Mouse (Mus musculus) induced T-regulatory cell, adult 2 months (primary cell): ENCODE results near the gene Elavl2.

ENCODE experiments used
- DNase-seq: peaks from one replicate; pipeline ENCODE4 v3.0.0-alpha.2; 2012; ENCODE audit warnings: low read depth

Gene Elavl2

GRCm38 (mm10) chr4:91208415-91209292, 191.9 kb downstream of the Elavl2 start:
- DNase-seq = no peak
